Mouse (Mus musculus): Measurements from ENCODE around the gene Nog. TPM values are rescaled to one million over a fixed set of nuclear protein-coding genes. Genes with fewer than 3 reads are reported as not detected.
A peak's percentile ranks its signal among the peaks of the same experiment; 100 is the strongest.

Gene Nog
- polyA plus RNA-seq, 1 experiment, result 0.66 TPM

GRCm38 (mm10) chr11:89318324-89318723 is 16.2 kb upstream of the Nog start:
- DNase-seq, result no peak
- WGBS, result 20% methylated on average over 8 of the region's 8 CpGs
- Histone ChIP-seq H3K27ac (ENCODE audit: insufficient read depth, low read depth, low read length) (no peak overlapping the region), H3K36me3 (ENCODE audit: control insufficient read depth, insufficient read depth, low read length) (no peaks in the 10 kb centered on the region), H3K4me1 (ENCODE audit: control insufficient read depth, insufficient read depth, low read length) (no peaks in the 10 kb centered on the region), H3K27me3 (replicated peaks; ENCODE audit: control insufficient read depth, insufficient read depth, low read length) (no peaks in the 10 kb centered on the region; the same call in 1 of the 2 replicates), H3K4me3 (ENCODE audit: insufficient read depth, low read depth, low read length) (no peak overlapping the region)
- TF ChIP-seq CTCF (conservative IDR thresholded peaks at IDR 0.05; ENCODE audit: insufficient read depth, insufficient read length, low read depth, low read length), result no peak
- no peak for TF ChIP-seq POLR2A (IDR thresholded peaks at IDR 0.05; ENCODE audit: low read depth, low read length)

DNA sequence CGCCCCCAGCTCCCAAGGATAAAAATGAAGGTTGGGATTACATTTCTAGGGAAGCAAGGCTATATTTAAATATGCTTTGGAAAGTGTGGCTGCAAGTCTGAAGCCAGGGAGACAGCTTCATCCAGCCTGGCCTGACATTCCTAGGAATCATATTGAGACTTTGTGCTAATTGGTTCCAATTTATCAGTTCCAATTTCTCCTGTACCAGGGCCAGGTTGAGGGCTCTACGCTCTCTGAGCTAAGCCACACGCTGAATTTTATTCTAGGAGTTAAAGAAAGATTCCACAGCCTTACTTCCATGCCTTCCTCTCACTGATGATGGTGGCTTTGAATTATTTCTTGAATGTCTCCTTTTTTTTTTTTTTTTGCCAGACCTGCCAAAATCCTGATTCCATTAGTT is 15.6 kb upstream of the Nog start:
- H3K27me3 ChIP-seq (replicated peaks; ENCODE audit: control insufficient read depth, insufficient read depth, low read length), result no peaks in the 10 kb centered on the region; the same call in 1 of the 2 replicates
- WGBS, result 79% methylated on average over 3 of the region's 3 CpGs
- H3K36me3 ChIP-seq (ENCODE audit: control insufficient read depth, insufficient read depth, low read length), result no peaks in the 10 kb centered on the region
- H3K4me1 ChIP-seq (ENCODE audit: control insufficient read depth, insufficient read depth, low read length), result no peaks in the 10 kb centered on the region
- H3K4me3 ChIP-seq (ENCODE audit: insufficient read depth, low read depth, low read length), result no peak overlapping the region
- no peak for DNase-seq
- TF ChIP-seq CTCF (conservative IDR thresholded peaks at IDR 0.05; ENCODE audit: insufficient read depth, insufficient read length, low read depth, low read length) (no peak), POLR2A (IDR thresholded peaks at IDR 0.05; ENCODE audit: low read depth, low read length) (no peak)
- no peak overlapping the region for H3K27ac ChIP-seq (ENCODE audit: insufficient read depth, low read depth, low read length)

DNA sequence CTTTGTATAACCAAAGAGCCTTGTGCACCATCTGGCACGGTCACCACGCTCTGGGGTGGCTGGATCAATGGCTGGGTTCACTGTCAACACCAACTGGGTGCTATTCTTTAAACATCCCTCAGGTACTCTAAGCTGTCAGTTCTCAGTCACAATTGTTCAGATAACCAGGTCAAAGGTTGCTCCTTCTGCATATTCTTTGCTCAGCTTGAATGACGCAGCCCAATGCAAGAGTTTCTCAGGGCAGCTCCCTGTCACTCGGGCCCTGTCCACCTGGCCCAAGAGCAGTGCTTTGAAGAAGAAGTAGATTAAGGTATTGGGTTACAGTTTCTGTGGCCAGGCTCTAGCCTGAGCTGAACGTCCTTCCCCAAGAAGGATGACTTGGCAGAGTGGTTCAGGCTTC is 12.2 kb upstream of the Nog start:
- WGBS, result 56% methylated on average over 5 of the region's 5 CpGs

DNA sequence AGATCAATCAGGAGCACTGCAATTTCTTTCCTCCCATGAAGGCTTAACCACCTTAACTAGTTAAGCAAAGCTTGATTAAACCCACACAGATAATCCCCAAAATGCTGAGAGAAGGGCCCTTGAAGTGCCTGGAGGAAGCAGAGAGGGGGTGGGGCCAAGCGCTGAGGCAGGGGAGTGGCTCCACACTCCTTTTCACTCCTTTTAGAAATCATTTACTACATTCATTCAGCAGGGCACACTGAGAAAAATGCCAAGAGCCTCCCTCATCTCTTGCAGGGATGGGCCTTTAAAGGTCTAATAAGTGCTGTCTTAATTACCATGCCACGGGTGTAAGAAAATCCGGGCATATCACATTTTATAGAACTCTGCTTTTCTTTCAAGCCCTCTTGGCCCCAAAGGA is 10.2 kb upstream of the Nog start:
- H3K4me1 ChIP-seq (ENCODE audit: control insufficient read depth, insufficient read depth, low read length), result no peaks in the 10 kb centered on the region
- no peaks in the 10 kb centered on the region for H3K27me3 ChIP-seq (replicated peaks; ENCODE audit: control insufficient read depth, insufficient read depth, low read length)
- WGBS, result 28% methylated on average over 3 of the region's 3 CpGs
- H3K4me3 ChIP-seq (ENCODE audit: insufficient read depth, low read depth, low read length), result no peak overlapping the region
- H3K27ac ChIP-seq (ENCODE audit: insufficient read depth, low read depth, low read length), result no peak overlapping the region
- no peak for TF ChIP-seq POLR2A (IDR thresholded peaks at IDR 0.05; ENCODE audit: low read depth, low read length)
- TF ChIP-seq CTCF (conservative IDR thresholded peaks at IDR 0.05; ENCODE audit: insufficient read depth, insufficient read length, low read depth, low read length), result no peak
- H3K36me3 ChIP-seq (ENCODE audit: control insufficient read depth, insufficient read depth, low read length), result no peaks in the 10 kb centered on the region
- DNase-seq, result no peak

More for the DNA sequence above, 12.2 kb upstream of the Nog start:
- Histone ChIP-seq H3K36me3 (ENCODE audit: control insufficient read depth, insufficient read depth, low read length) (no peaks in the 10 kb centered on the region), H3K4me3 (ENCODE audit: insufficient read depth, low read depth, low read length) (no peak overlapping the region), H3K4me1 (ENCODE audit: control insufficient read depth, insufficient read depth, low read length) (no peaks in the 10 kb centered on the region), H3K27ac (ENCODE audit: insufficient read depth, low read depth, low read length) (no peak overlapping the region), H3K27me3 (replicated peaks; ENCODE audit: control insufficient read depth, insufficient read depth, low read length) (no peaks in the 10 kb centered on the region)
- TF ChIP-seq CTCF (conservative IDR thresholded peaks at IDR 0.05; ENCODE audit: insufficient read depth, insufficient read length, low read depth, low read length), result no peak
- no peak for TF ChIP-seq POLR2A (IDR thresholded peaks at IDR 0.05; ENCODE audit: low read depth, low read length)
- DNase-seq, result no peak

GRCm38 (mm10) chr11:89310217-89310616 is 8.1 kb upstream of the Nog start:
- Histone ChIP-seq H3K36me3 (ENCODE audit: control insufficient read depth, insufficient read depth, low read length) (no peaks in the 10 kb centered on the region), H3K4me1 (ENCODE audit: control insufficient read depth, insufficient read depth, low read length) (no peaks in the 10 kb centered on the region), H3K4me3 (ENCODE audit: insufficient read depth, low read depth, low read length) (no peak overlapping the region), H3K27ac (ENCODE audit: insufficient read depth, low read depth, low read length) (no peak overlapping the region), H3K27me3 (replicated peaks; ENCODE audit: control insufficient read depth, insufficient read depth, low read length) (no peaks in the 10 kb centered on the region)
- DNase-seq, result no peak
- TF ChIP-seq CTCF (conservative IDR thresholded peaks at IDR 0.05; ENCODE audit: insufficient read depth, insufficient read length, low read depth, low read length), result no peak
- WGBS, result 30% methylated on average over 11 of the region's 11 CpGs

GRCm38 (mm10) chr11:89303421-89303820 is 1.3 kb upstream of the Nog start:
- 3% methylated on average over 16 of the region's 16 CpGs for WGBS
- H3K4me3 ChIP-seq (ENCODE audit: insufficient read depth, low read depth, low read length), result no peak overlapping the region
- peaks cover 4% of the 10 kb centered on the region for H3K27me3 ChIP-seq (replicated peaks; ENCODE audit: control insufficient read depth, insufficient read depth, low read length)
- H3K27ac ChIP-seq (ENCODE audit: insufficient read depth, low read depth, low read length), result no peak overlapping the region
- TF ChIP-seq POLR2A (IDR thresholded peaks at IDR 0.05; ENCODE audit: low read depth, low read length) (no peak), CTCF (conservative IDR thresholded peaks at IDR 0.05; ENCODE audit: insufficient read depth, insufficient read length, low read depth, low read length) (peak; percentile 94)
- H3K4me1 ChIP-seq (ENCODE audit: control insufficient read depth, insufficient read depth, low read length), result 0 out of 2 replicates have a peak, but pooled peaks cover 2% of the 10 kb centered on the region
- peak; percentile 84 for DNase-seq
- no peaks in the 10 kb centered on the region for H3K36me3 ChIP-seq (ENCODE audit: control insufficient read depth, insufficient read depth, low read length)

DNA sequence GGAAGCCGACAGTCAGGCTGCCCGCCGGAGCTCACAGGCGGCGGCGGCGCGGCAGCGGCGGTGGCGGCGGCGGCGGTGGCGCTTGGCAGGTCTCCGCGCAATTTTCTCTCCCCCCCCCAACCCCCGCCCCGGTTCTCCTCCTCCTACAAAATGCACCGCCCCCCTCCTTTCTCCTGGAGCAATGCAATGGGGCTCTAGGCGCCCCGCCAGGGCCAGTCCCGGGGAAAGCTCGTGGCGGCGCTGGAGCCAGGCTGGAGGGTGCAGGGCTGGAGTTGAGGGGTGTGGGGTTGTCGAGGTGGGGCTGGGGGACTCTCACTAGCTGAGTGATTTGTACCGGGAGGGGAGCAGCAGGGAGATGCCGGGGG is 666 bp upstream of the Nog start:
- Histone ChIP-seq H3K36me3 (ENCODE audit: control insufficient read depth, insufficient read depth, low read length) (no peaks in the 10 kb centered on the region), H3K4me1 (ENCODE audit: control insufficient read depth, insufficient read depth, low read length) (0 out of 2 replicates have a peak, but pooled peaks cover 2% of the 10 kb centered on the region), H3K27ac (ENCODE audit: insufficient read depth, low read depth, low read length) (no peak overlapping the region), H3K27me3 (replicated peaks; ENCODE audit: control insufficient read depth, insufficient read depth, low read length) (peaks cover 4% of the 10 kb centered on the region), H3K4me3 (ENCODE audit: insufficient read depth, low read depth, low read length) (peak overlapping the region; percentile 51; the same call in 1 of the 2 replicates)
- 1% methylated on average over 29 of the region's 29 CpGs for WGBS
- peak; percentile 52 for DNase-seq
- TF ChIP-seq POLR2A (IDR thresholded peaks at IDR 0.05; ENCODE audit: low read depth, low read length), result no peak
- TF ChIP-seq CTCF (conservative IDR thresholded peaks at IDR 0.05; ENCODE audit: insufficient read depth, insufficient read length, low read depth, low read length), result no peak

Measured in kidney, adult 2 months (tissue).